Mouse (Mus musculus) intestine, postnatal 0 days (tissue): ENCODE results near the gene Tfap2e. TPM values are rescaled to one million over a fixed set of nuclear protein-coding genes. Genes with fewer than 3 reads are reported as not detected.
A peak's percentile ranks its signal among the peaks of the same experiment; 100 is the strongest.

ENCODE experiments used
- ATAC-seq: fragments of 200-750 bp; cut with Nextera tagmentation; 2 replicates; pipeline ENCODE4 v1.8.0; 2017; ENCODE audit warnings: mild to moderate bottlenecking, moderate TSS enrichment, moderate library complexity
- H3K27ac ChIP-seq: fragments of 300-500 bp; sonication (generic); 2 replicates; pipeline ENCODE4 v1.5.1; 2014; ENCODE audit warnings: mild to moderate bottlenecking, low read depth, low read length, moderate library complexity
- H3K27me3 ChIP-seq: fragments of 300-500 bp; sonication (generic); replicated peaks from 2 replicates; pipeline ENCODE4 v1.6.1; 2014; ENCODE audit warnings: low read length, mixed read lengths; ENCODE audit not compliant: control insufficient read depth, insufficient read depth
- H3K36me3 ChIP-seq: fragments of 300-500 bp; sonication (generic); 2 replicates; pipeline ENCODE4 v1.6.1; 2014; ENCODE audit warnings: mild to moderate bottlenecking, moderate library complexity; ENCODE audit not compliant: control insufficient read depth, insufficient read depth
- H3K4me1 ChIP-seq: fragments of 300-500 bp; sonication (generic); replicated peaks from 2 replicates; pipeline ENCODE4 v1.6.1; 2014; ENCODE audit warnings: antibody characterized with exemption, low read length, mixed read lengths; ENCODE audit not compliant: control insufficient read depth, insufficient read depth
- H3K4me2 ChIP-seq: fragments of 300-500 bp; sonication (generic); replicated peaks from 2 replicates; pipeline ENCODE4 v1.6.1; 2014; ENCODE audit warnings: low read depth, mild to moderate bottlenecking, moderate library complexity
- H3K4me3 ChIP-seq: fragments of 300-500 bp; sonication (generic); 2 replicates; pipeline ENCODE4 v1.5.1; 2014; ENCODE audit warnings: low read depth, low read length
- H3K9ac ChIP-seq: fragments of 300-500 bp; sonication (generic); 2 replicates; pipeline ENCODE4 v1.6.1; 2014; ENCODE audit warnings: mild to moderate bottlenecking, low read depth, low read length
- H3K9me3 ChIP-seq: fragments of 300-500 bp; sonication (generic); 2 replicates; pipeline ENCODE4 v1.6.1; 2016; ENCODE audit warnings: mixed run types; ENCODE audit not compliant: control insufficient read depth
- CTCF ChIP-seq: sonication (generic); IDR thresholded peaks from 2 replicates; pipeline ENCODE4 v1.5.1; 2016; ENCODE audit warnings: low read depth, mild to moderate bottlenecking, control low read depth, antibody characterized with exemption, moderate library complexity
- WGBS: fragments of 180-500 bp; shearing (Covaris S2); extraction: QIAGEN DNeasy Blood & Tissue Kit; methylation state at CpG from one replicate; pipeline ENCODE4 v1.1.7; 2014; 5-methylcytosine and 5-hydroxymethylcytosine counted together
- polyA plus RNA-seq: library from polyadenylated mRNA; unstranded; fragments of >200 nt; fragmentation: Nextera tagmentation; extraction: Ambion mirVana; gene quantifications from 2 replicates; pipeline ENCODE4 v1.2.1, GENCODE M21; 2015

Tfap2e gene
- polyA plus RNA-seq, 1 experiment from 2014 or later, result not detected

DNA sequence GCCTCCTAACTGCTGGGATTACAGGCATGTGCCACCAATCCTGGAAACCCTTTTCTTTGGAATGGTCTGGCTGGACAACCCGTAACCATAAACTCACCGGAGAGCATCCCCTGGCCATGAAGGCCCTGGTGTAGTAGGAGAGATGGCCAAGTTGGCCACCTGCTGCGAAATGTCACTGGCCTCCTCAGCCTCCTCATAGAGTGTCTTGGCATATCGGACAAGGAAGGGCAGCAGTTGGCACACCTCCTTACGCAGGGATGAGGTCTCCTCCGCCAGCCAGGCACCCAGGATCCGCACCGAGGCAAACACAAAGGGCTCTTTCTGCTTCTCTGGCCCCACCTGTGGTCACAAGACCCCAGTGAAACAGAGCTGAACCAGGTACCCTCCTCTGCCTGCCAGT lies 12.3 kb upstream of the Tfap2e start:
- no peak overlapping the region for H3K9ac ChIP-seq
- H3K27ac ChIP-seq, result no peak overlapping the region
- no peak for TF ChIP-seq CTCF
- no peak for ATAC-seq
- H3K36me3 ChIP-seq, result peaks cover 57% of the 10 kb centered on the region
- H3K9me3 ChIP-seq, result no peaks in the 10 kb centered on the region
- WGBS, result 92% methylated on average over 8 of the region's 8 CpGs
- no peaks in the 10 kb centered on the region for H3K27me3 ChIP-seq
- H3K4me3 ChIP-seq, result no peak overlapping the region
- peaks cover 5% of the 10 kb centered on the region; the same call in 1 of the 2 replicates for H3K4me1 ChIP-seq
- H3K4me2 ChIP-seq, result no peak overlapping the region

DNA sequence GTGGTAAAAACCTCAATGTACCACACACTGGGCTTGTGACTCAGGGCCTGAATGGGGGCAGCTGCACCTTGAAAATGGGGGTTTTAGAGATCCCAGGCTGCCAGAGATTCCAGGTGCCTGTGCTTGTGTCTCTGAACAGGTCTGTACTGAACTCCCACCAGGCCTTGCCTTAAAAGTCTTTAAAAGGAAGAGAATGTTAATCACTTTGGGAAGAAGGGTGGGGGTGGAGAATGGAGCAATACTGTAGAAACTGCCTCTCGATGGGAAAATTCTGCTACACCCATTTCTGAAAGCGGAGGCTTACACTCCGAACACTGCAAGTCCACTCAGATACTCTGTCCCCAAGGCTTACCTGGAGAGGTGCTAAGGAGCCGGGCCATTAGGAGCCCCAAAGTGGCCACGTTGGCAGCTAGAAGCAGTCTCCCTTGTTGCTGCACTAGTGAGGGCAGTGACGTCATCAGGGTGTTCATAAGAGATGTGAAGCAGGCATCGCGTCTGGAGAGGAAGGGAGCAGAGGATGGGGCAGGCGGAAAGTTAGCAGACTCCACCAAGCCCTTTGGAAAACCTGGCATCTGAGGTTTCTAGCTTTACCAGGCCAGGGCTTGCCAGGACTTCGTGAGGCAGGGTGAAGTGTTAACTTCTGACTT lies 10.3 kb upstream of the Tfap2e start:
- peaks cover 57% of the 10 kb centered on the region for H3K36me3 ChIP-seq
- H3K27ac ChIP-seq, result no peak overlapping the region

GRCm38 (mm10) chr4:126745506-126746193 lies 9.6 kb upstream of the Tfap2e start:
- no peak overlapping the region for H3K27ac ChIP-seq
- no peak overlapping the region for H3K4me3 ChIP-seq
- H3K4me1 ChIP-seq, result no peaks in the 10 kb centered on the region
- H3K36me3 ChIP-seq, result peaks cover 57% of the 10 kb centered on the region
- 45% methylated on average over 13 of the region's 13 CpGs for WGBS
- no peak overlapping the region for H3K4me2 ChIP-seq
- no peaks in the 10 kb centered on the region for H3K9me3 ChIP-seq
- no peak for ATAC-seq
- no peaks in the 10 kb centered on the region for H3K27me3 ChIP-seq
- no peak overlapping the region for H3K9ac ChIP-seq
- peak; percentile 84 for TF ChIP-seq CTCF

More for the DNA sequence above, 10.3 kb upstream of the Tfap2e start:
- Histone ChIP-seq H3K4me3 (no peak overlapping the region), H3K4me2 (no peak overlapping the region), H3K9ac (no peak overlapping the region), H3K27me3 (no peaks in the 10 kb centered on the region), H3K4me1 (no peaks in the 10 kb centered on the region), H3K9me3 (no peaks in the 10 kb centered on the region)
- WGBS, result 73% methylated on average over 10 of the region's 10 CpGs
- TF ChIP-seq CTCF, result no peak
- no peak for ATAC-seq

GRCm38 (mm10) chr4:126744831-126745230 lies 8.8 kb upstream of the Tfap2e start:
- Histone ChIP-seq H3K4me1 (no peaks in the 10 kb centered on the region), H3K4me2 (no peak overlapping the region), H3K27ac (no peak overlapping the region; the same call in 1 of the 2 replicates), H3K36me3 (peaks cover 49% of the 10 kb centered on the region), H3K9me3 (no peaks in the 10 kb centered on the region), H3K4me3 (no peak overlapping the region), H3K27me3 (no peaks in the 10 kb centered on the region), H3K9ac (no peak overlapping the region)
- no peak for TF ChIP-seq CTCF
- 91% methylated on average over 14 of the region's 14 CpGs for WGBS
- ATAC-seq, result no peak

GRCm38 (mm10) chr4:126743713-126744112 lies 7.7 kb upstream of the Tfap2e start:
- Histone ChIP-seq H3K4me2 (no peak overlapping the region), H3K4me3 (no peak overlapping the region), H3K27ac (no peak overlapping the region), H3K9me3 (no peaks in the 10 kb centered on the region), H3K36me3 (peaks cover 38% of the 10 kb centered on the region), H3K27me3 (peaks cover 7% of the 10 kb centered on the region; the same call in 1 of the 2 replicates), H3K9ac (no peak overlapping the region), H3K4me1 (no peaks in the 10 kb centered on the region)
- 31% methylated on average over 11 of the region's 11 CpGs for WGBS
- ATAC-seq, result no peak
- TF ChIP-seq CTCF, result no peak

DNA sequence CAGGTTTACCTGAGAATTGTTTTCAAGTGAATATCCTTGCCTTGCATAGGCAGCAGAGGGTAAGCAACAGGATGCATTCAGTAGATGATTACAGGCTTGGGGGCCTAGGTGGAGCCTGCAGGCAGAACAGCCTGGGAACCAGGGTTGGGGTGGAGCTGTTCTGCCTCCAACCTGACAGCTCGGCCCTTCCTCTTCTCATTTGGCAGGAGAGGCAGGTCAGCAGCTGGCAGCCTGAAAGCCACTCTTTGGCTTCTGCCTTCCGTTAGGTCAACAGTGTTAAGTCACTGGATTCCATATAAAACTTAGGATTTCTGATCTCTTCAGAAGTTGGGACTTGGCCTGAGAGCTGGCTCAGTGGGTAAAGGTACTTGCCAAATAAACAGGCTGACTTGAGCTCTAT lies 6.9 kb upstream of the Tfap2e start:
- Histone ChIP-seq H3K36me3 (peaks cover 31% of the 10 kb centered on the region), H3K4me1 (no peaks in the 10 kb centered on the region), H3K27me3 (peaks cover 15% of the 10 kb centered on the region), H3K4me3 (no peak overlapping the region), H3K27ac (no peak overlapping the region), H3K9ac (no peak overlapping the region), H3K4me2 (no peak overlapping the region), H3K9me3 (no peaks in the 10 kb centered on the region)
- TF ChIP-seq CTCF, result no peak
- 61% methylated on average over 2 of the region's 2 CpGs for WGBS
- ATAC-seq, result no peak
